Mouse (Mus musculus) G1E (cell line): ENCODE measurements at regions not wholly inside any gene's neighbourhood (a gene's known extent, or its start where the extent isn't known, plus 50 kb on each side); places are given as distances from the start of the nearest gene placed in this dataset.

Experiments used
- ATAC-seq: 2 replicates; pipeline ENCODE4 v1.8.0; 2016; ENCODE audit warnings: mild to moderate bottlenecking; ENCODE audit not compliant: insufficient number of reproducible peaks, poor library complexity, low FRiP score, severe bottlenecking; ENCODE audit errors: extremely low read depth
- DNase-seq: peaks from one replicate; pipeline ENCODE4 v3.0.0; 2012; ENCODE audit warnings: low spot score
- H3K27me3 ChIP-seq: 2 replicates; pipeline ENCODE4 v1.6.1; 2012; ENCODE audit warnings: mild to moderate bottlenecking, low read length, inconsistent platforms; ENCODE audit not compliant: insufficient read depth
- H3K36me3 ChIP-seq: replicated peaks from 2 replicates; pipeline ENCODE3; 2012; ENCODE audit warnings: mild to moderate bottlenecking, inconsistent platforms
- H3K4me1 ChIP-seq: 2 replicates; pipeline ENCODE4 v1.6.1; 2012; ENCODE audit warnings: low read depth, low read length, inconsistent platforms, mixed read lengths; ENCODE audit not compliant: insufficient read depth
- H3K4me3 ChIP-seq: 2 replicates; pipeline ENCODE4 v1.5.1; 2012; ENCODE audit warnings: low read depth, mild to moderate bottlenecking, inconsistent platforms, low read length, moderate library complexity, mixed read lengths
- H3K9me3 ChIP-seq: replicated peaks from 2 replicates; pipeline ENCODE4 v1.6.1; 2012; ENCODE audit warnings: inconsistent platforms
- CTCF ChIP-seq: IDR thresholded peaks from 2 replicates; pipeline ENCODE4 v1.5.1; 2012; ENCODE audit warnings: low read depth, low read length, inconsistent platforms, mixed read lengths
- GATA1 ChIP-seq: IDR thresholded peaks from 2 replicates; pipeline ENCODE4 v1.6.1; 2012; ENCODE audit warnings: borderline replicate concordance, low read length, inconsistent platforms, mixed read lengths
- GATA2 ChIP-seq: IDR thresholded peaks from 2 replicates; pipeline ENCODE4 v1.6.1; 2012; ENCODE audit warnings: low read depth, low read length, inconsistent platforms, borderline replicate concordance
- POLR2AphosphoS5 ChIP-seq: IDR thresholded peaks from 2 replicates; pipeline ENCODE4 v1.6.1; 2012; ENCODE audit warnings: low read depth, low read length, inconsistent platforms; ENCODE audit not compliant: insufficient replicate concordance
- TAL1 ChIP-seq: conservative IDR thresholded peaks from 2 replicates; pipeline ENCODE4 v1.6.1; 2012; ENCODE audit warnings: low read depth, low read length, inconsistent platforms, mixed read lengths

DNA sequence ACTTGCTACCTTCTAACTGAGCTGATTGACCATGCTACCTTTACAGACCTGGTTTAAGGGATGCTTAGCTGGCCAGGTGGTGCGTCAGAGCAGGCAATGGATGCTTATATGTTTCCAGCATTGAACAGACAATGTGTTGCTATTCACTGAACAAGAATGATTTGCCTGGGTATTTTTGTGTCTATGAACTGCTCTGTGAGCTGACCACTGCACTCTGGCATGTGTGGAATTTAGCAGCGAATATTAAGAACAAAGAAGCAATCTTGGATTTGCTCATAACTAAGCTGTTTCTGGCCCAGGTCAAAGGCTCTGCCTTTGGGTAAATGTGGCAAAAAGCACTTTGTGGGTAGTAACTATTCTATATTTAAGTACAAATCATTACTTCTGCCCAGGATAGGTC, 58.3 kb upstream of the Ccdc39 start:
- ATAC-seq (no peak), DNase-seq (no peak)
- peaks cover 25% of the 10 kb centered on the region for H3K36me3 ChIP-seq
- H3K4me3 ChIP-seq, result no peak overlapping the region
- no peaks in the 10 kb centered on the region for H3K9me3 ChIP-seq
- TF ChIP-seq GATA2, result no peak
- no peak for TF ChIP-seq POLR2AphosphoS5
- TF ChIP-seq GATA1, result no peak
- TF ChIP-seq CTCF, result no peak
- TF ChIP-seq TAL1, result no peak
- peaks cover 6% of the 10 kb centered on the region; the same call in 1 of the 2 replicates for H3K27me3 ChIP-seq
- peaks cover 29% of the 10 kb centered on the region for H3K4me1 ChIP-seq

DNA sequence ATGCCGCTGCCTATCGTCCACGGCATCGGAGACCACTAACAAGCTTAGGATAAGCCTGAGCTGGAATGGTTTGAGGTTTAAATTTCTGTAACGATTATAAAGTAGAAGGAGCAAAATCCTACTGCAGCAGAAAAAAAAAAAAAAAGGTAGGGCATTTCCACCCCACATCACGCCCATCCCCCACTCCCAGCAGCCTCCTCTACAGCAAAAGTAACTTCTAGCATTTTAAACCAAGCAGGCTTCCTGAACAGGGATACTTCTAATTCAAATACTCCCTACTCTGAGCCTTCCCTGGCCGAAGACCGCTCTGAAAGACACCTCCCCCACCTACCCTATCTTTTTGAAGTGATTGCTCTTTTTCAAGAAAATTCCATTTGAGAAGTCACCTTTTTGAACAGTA, 59.2 kb upstream of the Ccdc39 start:
- no peak for DNase-seq
- Histone ChIP-seq H3K9me3 (no peaks in the 10 kb centered on the region), H3K4me3 (no peak overlapping the region), H3K4me1 (peaks cover 30% of the 10 kb centered on the region), H3K36me3 (peaks cover 33% of the 10 kb centered on the region), H3K27me3 (peaks cover 6% of the 10 kb centered on the region; the same call in 1 of the 2 replicates)
- no peak for ATAC-seq
- TF ChIP-seq TAL1, result no peak
- TF ChIP-seq POLR2AphosphoS5, result no peak
- no peak for TF ChIP-seq GATA2
- no peak for TF ChIP-seq CTCF
- no peak for TF ChIP-seq GATA1

GRCm38 (mm10) chr3:33903816-33904215, 59.7 kb upstream of the Ccdc39 start:
- Histone ChIP-seq H3K36me3 (peaks cover 36% of the 10 kb centered on the region), H3K4me1 (peaks cover 33% of the 10 kb centered on the region), H3K27me3 (peaks cover 6% of the 10 kb centered on the region; the same call in 1 of the 2 replicates), H3K4me3 (no peak overlapping the region), H3K9me3 (no peaks in the 10 kb centered on the region)
- ATAC-seq, result no peak
- DNase-seq, result no peak
- TF ChIP-seq GATA1, result no peak
- TF ChIP-seq CTCF, result no peak
- no peak for TF ChIP-seq POLR2AphosphoS5
- no peak for TF ChIP-seq TAL1
- TF ChIP-seq GATA2, result no peak

- peaks cover 45% of the 10 kb centered on the region for H3K36me3 ChIP-seq
- H3K27me3 ChIP-seq, result peaks cover 6% of the 10 kb centered on the region; the same call in 1 of the 2 replicates
- ATAC-seq (no peak), DNase-seq (no peak)
- no peak overlapping the region for H3K4me3 ChIP-seq
- no peaks in the 10 kb centered on the region for H3K9me3 ChIP-seq
- TF ChIP-seq GATA1, result no peak
- TF ChIP-seq CTCF, result no peak
- no peak for TF ChIP-seq GATA2
- TF ChIP-seq POLR2AphosphoS5, result no peak
- no peak for TF ChIP-seq TAL1
- H3K4me1 ChIP-seq, result peaks cover 43% of the 10 kb centered on the region
Measured at GRCm38 (mm10) chr3:33904854-33905678, 61.0 kb upstream of the Ccdc39 start.

GRCm38 (mm10) chr3:33905679-33906007, 61.5 kb upstream of the Ccdc39 start:
- no peak for TF ChIP-seq CTCF
- no peak for TF ChIP-seq TAL1
- no peak for TF ChIP-seq GATA1
- no peak for TF ChIP-seq GATA2
- no peak for TF ChIP-seq POLR2AphosphoS5
- DNase-seq (no peak), ATAC-seq (no peak)
- Histone ChIP-seq H3K4me1 (peaks cover 47% of the 10 kb centered on the region), H3K27me3 (peaks cover 4% of the 10 kb centered on the region; the same call in 1 of the 2 replicates), H3K36me3 (peaks cover 48% of the 10 kb centered on the region), H3K4me3 (no peak overlapping the region), H3K9me3 (no peaks in the 10 kb centered on the region)

GRCm38 (mm10) chr3:33907061-33907460, 63.0 kb upstream of the Ccdc39 start:
- peaks cover 62% of the 10 kb centered on the region for H3K4me1 ChIP-seq
- H3K27me3 ChIP-seq, result no peaks in the 10 kb centered on the region
- ATAC-seq (no peak), DNase-seq (no peak)
- TF ChIP-seq GATA1 (no peak), POLR2AphosphoS5 (no peak), GATA2 (no peak), TAL1 (no peak), CTCF (no peak)
- H3K4me3 ChIP-seq, result no peak overlapping the region
- H3K36me3 ChIP-seq, result peaks cover 60% of the 10 kb centered on the region
- H3K9me3 ChIP-seq, result no peaks in the 10 kb centered on the region
